Mouse (Mus musculus) liver, adult 10 weeks (tissue): ENCODE results near the gene Smurf1. TPM values are rescaled to one million over a fixed set of nuclear protein-coding genes. Genes with fewer than 3 reads are reported as not detected.

Experiments
- polyA plus RNA-seq: library from polyadenylated mRNA; stranded (reverse); fragments of 350-450 nt; fragmentation: Illumina TruSeq; extraction: RNeasy Lipid Tissue Mini Kit (QIAGEN cat#74804); gene quantifications from one replicate; pipeline ENCODE4 v1.2.3, GENCODE M21; 2014; ENCODE audit warnings: low read depth, low replicate concordance

Smurf1 gene
- 4.1 TPM for polyA plus RNA-seq

DNA sequence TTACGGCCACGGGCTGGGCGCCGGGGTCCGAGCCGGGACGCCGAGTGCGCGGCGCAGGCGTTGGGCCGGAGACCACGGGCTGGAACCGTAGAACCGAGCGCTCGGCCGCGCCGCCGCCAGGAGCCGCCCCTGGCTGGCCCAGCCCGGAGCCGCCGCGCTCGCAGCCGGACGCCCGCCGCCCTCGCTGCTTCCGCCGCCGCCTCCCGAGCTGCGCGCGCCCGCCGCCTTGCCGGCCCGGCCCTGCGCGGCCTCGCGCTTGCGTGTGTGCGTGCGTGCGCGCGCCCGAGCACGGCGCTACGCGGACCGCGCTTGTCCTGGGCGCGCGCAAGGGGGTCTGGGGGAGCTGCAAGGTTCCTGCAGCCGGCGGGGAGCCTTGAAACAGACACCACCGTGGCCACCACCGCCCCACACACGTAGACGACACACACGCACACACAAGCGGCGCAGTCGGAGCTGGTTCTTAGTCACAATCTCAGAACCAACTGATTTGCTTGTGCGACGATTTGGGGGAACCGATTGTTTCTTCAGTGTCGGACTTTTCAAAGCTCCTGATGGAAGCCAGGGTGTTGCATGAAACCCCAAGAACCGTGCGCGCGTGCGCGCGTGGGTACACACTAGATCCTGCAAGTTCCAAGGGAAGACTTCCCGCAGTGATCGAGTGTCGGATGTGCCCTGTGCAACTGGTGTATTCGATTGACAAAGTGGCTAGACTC is at the start of gene Smurf1:
TSS of gene Smurf1 (minus strand) at position 209 of the 713 bp plus-strand sequence.

Other genes with a start within 250 kb of the Smurf1 start
- not detected for gene Tmem130, start 204.0 kb downstream of the Smurf1 start, polyA plus RNA-seq
- gene Trrap, start 198.1 kb downstream of the Smurf1 start, polyA plus RNA-seq, result 2.4 TPM
- not detected for gene Gm4871, start 66.9 kb upstream of the Smurf1 start, polyA plus RNA-seq
- not detected for gene 1700018F24Rik, start 77.1 kb upstream of the Smurf1 start, polyA plus RNA-seq
- gene Arpc1a, start 118.0 kb upstream of the Smurf1 start, polyA plus RNA-seq, result 14.7 TPM
- not detected for gene Kpna7, start 118.2 kb upstream of the Smurf1 start, polyA plus RNA-seq
- gene Arpc1b, start 148.4 kb upstream of the Smurf1 start, polyA plus RNA-seq, result 7.8 TPM
- gene Pdap1, start 174.4 kb upstream of the Smurf1 start, polyA plus RNA-seq, result 22.0 TPM
- gene Bud31, start 174.5 kb upstream of the Smurf1 start, polyA plus RNA-seq, result 146 TPM
- gene Ptcd1, start 201.3 kb upstream of the Smurf1 start, polyA plus RNA-seq, result 1.1 TPM
- gene Cpsf4, start 201.4 kb upstream of the Smurf1 start, polyA plus RNA-seq, result 3.5 TPM
- 48.6 TPM for gene Atp5j2, start 226.2 kb upstream of the Smurf1 start, polyA plus RNA-seq
- 1.2 TPM for gene Zkscan14, start 236.0 kb upstream of the Smurf1 start, polyA plus RNA-seq
- gene Zkscan5, start 238.7 kb upstream of the Smurf1 start, polyA plus RNA-seq, result 4.2 TPM